Mouse (Mus musculus): ENCODE measurements at regions not wholly inside any gene's neighbourhood (a gene's known extent, or its start where the extent isn't known, plus 50 kb on each side); places are given as distances from the start of the nearest gene placed in this dataset.

DNA sequence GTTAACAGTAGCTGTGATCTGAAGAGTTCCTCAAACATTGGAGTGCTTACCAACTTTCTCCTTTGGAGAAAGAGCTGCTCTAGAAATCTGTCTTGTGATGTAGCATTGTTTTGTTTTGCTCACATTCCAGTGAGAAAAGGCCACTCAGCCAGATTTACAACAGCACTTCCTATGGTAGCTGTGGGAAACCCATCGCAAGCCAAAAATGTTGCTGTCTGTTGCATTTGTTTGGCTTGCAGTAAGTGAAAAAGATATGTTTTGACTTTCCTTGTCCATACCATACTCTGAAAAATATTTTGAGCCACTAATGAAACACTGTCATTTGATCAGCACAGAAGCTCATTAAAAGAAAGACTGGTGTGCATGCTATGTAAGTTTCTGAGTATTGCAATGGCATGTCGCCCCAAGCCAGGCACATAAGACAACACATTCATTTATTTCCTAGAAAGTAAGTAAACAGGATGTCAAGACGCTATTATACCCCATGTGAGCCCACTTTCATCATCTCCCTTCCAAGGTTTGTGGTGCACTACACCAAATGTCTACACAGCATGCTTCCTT, 66.2 kb downstream of the Car2 start:
- no peak for DNase-seq (ENCODE audit: low read depth, low spot score)

- DNase-seq (ENCODE audit: low read depth, low spot score), result no peak
These were observed 66.9 kb downstream of the Car2 start for GRCm38 (mm10) chr3:14952951-14953350.

DNA sequence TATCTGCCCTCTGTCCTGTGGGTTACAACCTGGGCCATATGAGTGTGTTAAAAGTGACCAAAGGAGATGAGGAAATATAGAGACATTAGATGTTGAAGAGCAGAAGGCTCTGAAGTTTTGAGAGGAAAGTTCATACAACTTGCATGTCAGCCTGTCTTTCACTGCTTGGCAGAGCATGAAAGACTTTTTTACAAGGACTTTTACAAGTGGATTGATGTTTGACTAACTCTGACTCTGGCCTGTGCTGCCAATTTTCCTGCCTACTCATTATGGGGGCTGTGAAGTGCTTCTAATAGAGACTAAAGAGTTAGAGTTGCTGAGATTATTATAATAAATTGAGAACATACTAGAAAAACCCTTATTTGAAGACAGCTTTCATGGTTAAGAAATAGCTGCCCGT, 71.4 kb downstream of the Car2 start:
- no peak for DNase-seq (ENCODE audit: low read depth, low spot score)

DNA sequence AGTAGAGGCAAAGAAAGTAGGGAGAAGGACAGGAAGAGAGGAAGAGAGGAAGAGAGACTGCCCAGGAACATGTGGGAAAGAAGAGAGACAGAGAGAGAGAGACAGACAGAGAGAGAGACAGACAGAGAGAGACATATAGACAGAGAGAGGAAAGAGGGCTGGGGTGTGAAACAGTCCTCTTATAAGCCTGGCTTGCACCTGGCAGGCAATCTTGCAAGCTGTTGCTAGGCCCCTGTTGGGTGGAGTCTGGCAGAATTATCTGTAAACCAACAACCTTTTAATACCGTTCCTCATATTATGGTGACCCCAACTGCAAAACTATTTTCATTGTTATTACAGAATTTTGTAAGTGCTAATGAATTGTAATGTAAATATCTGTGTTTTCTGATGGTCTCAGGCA, 72.2 kb downstream of the Car2 start:
- DNase-seq (ENCODE audit: low read depth, low spot score), result no peak

DNA sequence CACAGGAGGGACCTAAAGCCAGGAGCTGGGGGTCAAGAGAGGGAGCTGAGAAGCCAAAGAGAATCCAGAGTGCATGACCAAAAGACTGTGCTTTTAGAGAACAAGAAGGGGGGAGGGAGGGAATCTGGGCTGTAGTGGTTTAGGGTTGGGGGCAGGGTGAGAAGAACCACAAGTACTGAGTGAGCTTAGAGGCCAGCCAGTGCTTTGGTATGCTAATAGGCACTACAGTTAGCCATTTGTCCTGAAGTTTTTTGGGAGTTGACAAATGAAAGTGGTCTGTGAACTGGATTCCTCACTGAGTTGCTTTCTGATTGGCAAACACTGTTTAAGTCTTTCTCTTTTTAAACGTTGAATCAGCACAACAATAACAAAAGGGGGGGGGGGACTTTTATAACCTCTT, 73.5 kb downstream of the Car2 start:
- DNase-seq (ENCODE audit: low read depth, low spot score), result no peak

DNA sequence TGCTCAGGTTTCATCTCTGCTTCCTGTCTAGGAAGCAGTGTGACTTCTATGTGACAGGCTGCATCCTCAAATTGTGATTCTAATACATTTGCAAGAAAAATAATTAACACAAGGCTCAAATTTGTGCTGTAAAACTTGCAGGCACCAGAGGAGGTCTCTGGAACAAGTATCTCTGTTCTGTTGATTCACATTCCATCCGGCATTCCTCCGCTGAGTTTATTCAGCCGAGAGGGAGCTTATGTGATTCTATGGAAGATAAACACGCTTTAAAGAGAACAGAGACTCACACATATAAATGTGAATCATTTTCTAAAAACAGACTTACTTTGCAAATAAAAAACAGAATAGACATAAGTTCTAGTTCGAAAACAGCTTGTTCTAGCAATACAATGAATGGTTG, 78.7 kb downstream of the Car2 start:
- DNase-seq (ENCODE audit: low read depth, low spot score), result no peak

DNA sequence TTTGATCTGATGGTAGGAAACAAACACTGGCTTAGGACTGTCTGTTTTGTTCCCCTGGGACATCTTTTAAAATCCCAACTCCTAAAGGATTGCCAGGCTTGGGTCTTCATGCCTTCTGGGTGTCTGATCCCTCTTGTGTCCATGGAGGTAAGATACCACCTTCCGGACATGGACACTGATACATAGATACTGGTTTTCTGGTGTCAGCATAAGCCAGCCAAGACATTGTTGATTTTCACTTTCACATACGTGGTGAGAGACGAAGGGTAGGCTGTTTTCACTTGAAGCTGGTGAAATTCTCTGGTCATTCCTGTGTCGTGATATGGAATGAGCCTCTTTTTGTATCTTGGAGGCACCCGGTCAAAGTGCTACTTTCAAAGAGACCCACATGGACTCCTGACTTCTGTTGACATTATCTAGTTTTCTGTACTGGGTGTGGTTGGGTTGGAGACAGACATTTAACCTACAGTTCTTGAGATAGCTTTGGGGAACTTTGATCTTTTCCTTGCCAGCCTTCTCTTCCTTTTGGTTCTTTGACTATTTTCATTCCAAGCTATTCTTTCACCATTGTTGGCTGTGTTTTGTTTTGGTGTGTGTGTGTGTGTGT, 79.5 kb downstream of the Car2 start:
- peak; percentile 3 for DNase-seq (ENCODE audit: low read depth, low spot score)

DNA sequence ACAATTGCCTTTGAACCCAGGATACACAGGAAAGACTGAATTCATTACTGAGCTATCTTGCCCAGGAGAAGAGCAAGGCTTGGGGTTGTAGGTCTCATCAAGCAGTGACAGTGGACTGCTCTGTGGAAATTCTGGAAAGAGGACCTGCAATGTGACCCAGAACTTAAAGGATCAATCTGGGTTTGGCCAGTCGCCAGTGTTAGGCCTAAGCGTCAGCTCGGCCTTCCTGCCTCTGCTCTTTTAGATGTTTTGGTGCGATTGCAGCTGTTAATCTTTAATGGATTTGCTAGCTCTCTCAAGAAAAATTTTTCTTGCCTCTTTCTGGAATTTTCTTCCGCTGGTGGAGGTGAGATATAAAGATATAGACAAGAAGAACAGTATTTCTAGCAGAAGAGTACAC, 81.2 kb downstream of the Car2 start:
- no peak for DNase-seq (ENCODE audit: low read depth, low spot score)

DNA sequence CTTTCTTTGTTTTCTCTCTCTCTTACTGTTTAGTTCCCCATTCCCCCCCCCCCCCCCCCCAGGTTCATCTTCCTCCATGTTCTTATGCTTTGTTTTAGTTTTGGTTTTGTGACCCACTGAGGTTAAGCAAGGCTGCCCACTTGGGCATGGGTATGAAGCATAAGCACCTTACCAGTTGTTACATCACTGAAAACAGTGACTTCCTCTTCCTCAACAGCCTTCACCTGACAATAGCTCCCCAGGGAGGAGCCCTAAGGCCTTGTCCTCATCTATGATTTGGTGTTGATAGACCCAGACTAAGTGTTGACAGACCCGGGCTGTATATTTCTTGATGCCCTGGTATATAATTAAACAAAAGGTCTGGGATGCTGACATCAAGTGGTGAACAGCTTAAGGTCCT, 82.3 kb downstream of the Car2 start:
- DNase-seq (ENCODE audit: low read depth, low spot score), result no peak

GRCm38 (mm10) chr3:14969698-14970097, 83.6 kb downstream of the Car2 start:
- DNase-seq (ENCODE audit: low read depth, low spot score), result no peak

GRCm38 (mm10) chr3:14971647-14972046, 85.6 kb downstream of the Car2 start:
- no peak for DNase-seq (ENCODE audit: low read depth, low spot score)

DNA sequence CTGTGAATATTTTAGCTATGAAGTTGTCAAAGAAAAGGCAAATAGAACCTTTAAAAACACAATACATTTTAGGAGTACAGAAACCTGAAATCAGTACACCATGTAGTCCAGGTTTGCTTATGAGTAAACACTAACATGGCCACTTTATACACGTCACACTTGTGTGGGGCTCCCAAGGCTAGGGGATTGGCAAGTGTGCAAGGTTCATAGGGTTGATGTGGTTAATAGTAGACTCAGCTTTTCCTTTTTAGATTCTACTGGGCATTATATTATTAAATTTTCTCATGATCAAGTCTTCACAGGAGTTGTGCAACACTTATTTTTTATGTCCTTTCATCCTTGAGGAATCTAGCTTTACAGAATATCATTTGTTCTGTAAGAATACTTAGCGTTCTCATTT, 88.7 kb downstream of the Car2 start:
- DNase-seq (ENCODE audit: low read depth, low spot score), result no peak

GRCm38 (mm10) chr3:14975203-14975602, 89.1 kb downstream of the Car2 start:
- no peak for DNase-seq (ENCODE audit: low read depth, low spot score)

- no peak for DNase-seq (ENCODE audit: low read depth, low spot score)
These were observed 93.1 kb downstream of the Car2 start for GRCm38 (mm10) chr3:14979116-14979613.

GRCm38 (mm10) chr3:14989635-14990034, 103.6 kb downstream of the Car2 start:
- no peak for DNase-seq (ENCODE audit: low read depth, low spot score)

GRCm38 (mm10) chr3:14993936-14994335, 107.9 kb downstream of the Car2 start:
- DNase-seq (ENCODE audit: low read depth, low spot score), result no peak

GRCm38 (mm10) chr3:14997241-14997640, 111.2 kb downstream of the Car2 start:
- DNase-seq (ENCODE audit: low read depth, low spot score), result peak; percentile 11

- DNase-seq (ENCODE audit: low read depth, low spot score), result no peak
These were observed 112.4 kb downstream of the Car2 start for GRCm38 (mm10) chr3:14998521-14998920.

GRCm38 (mm10) chr3:14999411-14999810, 113.3 kb downstream of the Car2 start:
- no peak for DNase-seq (ENCODE audit: low read depth, low spot score)

GRCm38 (mm10) chr3:14999914-15000313, 113.8 kb downstream of the Car2 start:
- DNase-seq (ENCODE audit: low read depth, low spot score), result no peak

GRCm38 (mm10) chr3:15000657-15001056, 114.6 kb downstream of the Car2 start:
- DNase-seq (ENCODE audit: low read depth, low spot score), result no peak

GRCm38 (mm10) chr3:15007821-15008220, 121.7 kb downstream of the Car2 start:
- DNase-seq (ENCODE audit: low read depth, low spot score), result no peak

GRCm38 (mm10) chr3:15008501-15008900, 122.4 kb downstream of the Car2 start:
- no peak for DNase-seq (ENCODE audit: low read depth, low spot score)

DNA sequence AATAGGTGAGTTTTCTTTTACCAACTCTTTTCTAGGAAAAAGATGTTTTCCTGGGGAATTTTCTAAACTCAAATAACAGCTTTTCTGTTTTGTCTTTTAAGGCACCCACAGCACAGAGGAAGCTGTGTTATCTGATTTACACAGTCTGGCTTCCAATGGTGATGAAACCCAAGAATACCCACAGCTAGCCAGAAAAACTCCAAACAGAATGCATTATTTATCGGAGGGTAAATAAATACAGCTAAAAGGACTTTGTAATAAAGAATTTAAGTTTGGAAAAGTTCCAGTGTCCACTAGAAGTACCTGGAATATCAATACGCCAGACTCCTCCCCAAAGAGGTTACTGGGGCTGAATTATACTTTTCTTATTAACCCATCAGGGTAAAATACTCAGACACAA, 123.7 kb downstream of the Car2 start:
- DNase-seq (ENCODE audit: low read depth, low spot score), result no peak
